Mouse (Mus musculus) cortical plate, adult 2 months (tissue): ENCODE data around the gene Prrc2b.

Source experiments
- CTCF ChIP-seq: fragments of 200-500 bp; IDR thresholded peaks from 2 replicates; pipeline ENCODE4 v1.5.1; 2011; ENCODE audit warnings: mild to moderate bottlenecking, control low read depth, low read length; ENCODE audit not compliant: insufficient read depth; ENCODE audit errors: extremely low read depth
- POLR2A ChIP-seq: fragments of 200-500 bp; IDR thresholded peaks from 2 replicates; pipeline ENCODE4 v1.6.1; 2011; ENCODE audit warnings: mild to moderate bottlenecking, low read length, control low read depth; ENCODE audit not compliant: insufficient read depth; ENCODE audit errors: extremely low read depth

DNA sequence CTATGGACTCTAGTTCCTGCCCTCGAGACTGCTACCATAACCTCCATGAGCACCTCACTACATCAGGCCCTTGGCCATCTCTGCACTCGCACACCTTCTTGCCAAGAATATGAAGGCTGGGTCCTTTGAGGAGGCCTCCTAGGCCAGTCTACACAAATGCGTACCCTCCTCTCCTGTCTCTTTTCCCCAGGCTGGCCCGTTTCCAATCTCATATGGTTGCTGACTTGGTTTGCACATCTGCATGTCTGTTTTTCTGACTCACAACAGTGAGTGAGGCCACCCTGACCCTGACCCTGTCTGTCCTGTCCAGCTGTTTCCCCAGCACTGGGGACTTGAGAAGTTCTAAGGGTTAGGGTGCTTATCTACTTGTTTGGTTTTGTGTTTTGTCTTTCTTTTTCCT, 95.9 kb downstream of the Prrc2b start:
- no peak for TF ChIP-seq CTCF
- TF ChIP-seq POLR2A = no peak
